Mouse (Mus musculus) heart, postnatal 0 days (tissue): Measurements from ENCODE around the gene Atxn1. TPM values are rescaled to one million over a fixed set of nuclear protein-coding genes. Genes with fewer than 3 reads are reported as not detected.
A peak's percentile ranks its signal among the peaks of the same experiment; 100 is the strongest.

ENCODE experiments used
- ATAC-seq: fragments of 200-750 bp; cut with Nextera tagmentation; 2 replicates; pipeline ENCODE4 v1.8.0; 2017; ENCODE audit warnings: low read depth, moderate number of reproducible peaks, moderate library complexity; ENCODE audit not compliant: insufficient read depth
- DNase-seq: peaks from one replicate; pipeline ENCODE4 v3.0.0-alpha.2; 2016; ENCODE audit warnings: low spot score
- H3K27ac ChIP-seq: fragments of 300-500 bp; sonication (generic); 2 replicates; pipeline ENCODE4 v1.5.1; 2014; ENCODE audit warnings: low read depth, mild to moderate bottlenecking
- H3K27me3 ChIP-seq: fragments of 300-500 bp; sonication (generic); 2 replicates; pipeline ENCODE4 v1.6.1; 2014; ENCODE audit warnings: low read length, mixed read lengths; ENCODE audit not compliant: control insufficient read depth, insufficient read depth
- H3K36me3 ChIP-seq: fragments of 300-500 bp; sonication (generic); replicated peaks from 2 replicates; pipeline ENCODE4 v1.6.1; 2014; ENCODE audit warnings: low read length, mixed read lengths; ENCODE audit not compliant: control insufficient read depth, insufficient read depth
- H3K4me1 ChIP-seq: fragments of 300-500 bp; sonication (generic); 2 replicates; pipeline ENCODE4 v1.6.1; 2014; ENCODE audit warnings: antibody characterized with exemption; ENCODE audit not compliant: control insufficient read depth, insufficient read depth
- H3K4me2 ChIP-seq: fragments of 300-500 bp; sonication (generic); 2 replicates; pipeline ENCODE4 v1.6.1; 2014; ENCODE audit warnings: low read depth, mild to moderate bottlenecking, low read length, moderate library complexity
- H3K4me3 ChIP-seq: fragments of 300-500 bp; sonication (generic); 2 replicates; pipeline ENCODE4 v1.5.1; 2014; ENCODE audit warnings: low read depth, low read length
- H3K9ac ChIP-seq: fragments of 300-500 bp; sonication (generic); replicated peaks from 2 replicates; pipeline ENCODE4 v1.6.1; 2014; ENCODE audit warnings: low read depth, low read length, mixed read lengths
- H3K9me3 ChIP-seq: fragments of 300-500 bp; sonication (generic); replicated peaks from 2 replicates; pipeline ENCODE4 v1.6.1; 2016; ENCODE audit warnings: low read length; ENCODE audit not compliant: control insufficient read depth
- CTCF ChIP-seq: IDR thresholded peaks from 2 replicates; pipeline ENCODE4 v1.5.1; 2016; ENCODE audit warnings: antibody characterized with exemption, control low read depth, low read depth
- EP300 ChIP-seq: IDR thresholded peaks from 2 replicates; pipeline ENCODE4 v1.6.1; 2016; ENCODE audit warnings: antibody characterized with exemption, low read depth
- WGBS: fragments of 180-500 bp; shearing (Covaris S2); extraction: QIAGEN DNeasy Blood & Tissue Kit; methylation state at CpG from one replicate; pipeline ENCODE4 v1.1.7; 2014; 5-methylcytosine and 5-hydroxymethylcytosine counted together
- polyA plus RNA-seq: library from polyadenylated mRNA; unstranded; fragments of >200 nt; fragmentation: Nextera tagmentation; extraction: Ambion mirVana; gene quantifications from 2 replicates; pipeline ENCODE4 v1.2.1, GENCODE M21; 2015
- total RNA-seq: library from RNA; depleted of rRNA; stranded (reverse); fragments of >200 nt; gene quantifications from 2 replicates; pipeline ENCODE4 v1.2.3, GENCODE M21; 2014; ENCODE audit warnings: low replicate concordance

Atxn1 gene
- total and polyA plus RNA-seq, 2 experiments from 2014 or later: 10.3 to 15.0 TPM

DNA sequence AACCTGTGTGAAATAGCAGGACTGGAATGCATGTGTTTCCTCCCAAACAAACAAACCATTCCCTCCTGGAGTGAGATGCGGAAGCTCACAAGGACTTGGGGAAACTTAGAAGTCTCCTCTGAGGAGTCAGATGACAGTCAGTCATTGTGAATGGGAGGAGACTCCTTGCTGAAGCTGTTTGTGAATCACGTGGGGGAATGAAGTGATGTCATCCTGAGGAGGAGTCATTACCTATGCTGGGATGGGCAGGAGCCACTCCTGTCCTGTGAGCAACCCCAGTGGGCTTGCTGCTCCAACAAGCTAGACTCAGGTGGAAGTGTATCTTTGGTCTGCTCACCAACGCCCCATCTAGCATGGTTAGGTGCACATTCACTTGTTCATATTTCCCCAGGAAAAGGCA lies 246.0 kb downstream of the Atxn1 start:
- H3K9me3 ChIP-seq: no peaks in the 10 kb centered on the region
- no peak for TF ChIP-seq EP300
- TF ChIP-seq CTCF: no peak
- no peaks in the 10 kb centered on the region for H3K36me3 ChIP-seq
- WGBS: 55% methylated on average over 3 of the region's 3 CpGs
- no peaks in the 10 kb centered on the region for H3K27me3 ChIP-seq
- H3K9ac ChIP-seq: no peak overlapping the region
- H3K27ac ChIP-seq: no peak overlapping the region
- no peak for ATAC-seq
- no peak for DNase-seq
- H3K4me3 ChIP-seq: no peak overlapping the region
- H3K4me2 ChIP-seq: no peak overlapping the region
- peaks cover 23% of the 10 kb centered on the region for H3K4me1 ChIP-seq

DNA sequence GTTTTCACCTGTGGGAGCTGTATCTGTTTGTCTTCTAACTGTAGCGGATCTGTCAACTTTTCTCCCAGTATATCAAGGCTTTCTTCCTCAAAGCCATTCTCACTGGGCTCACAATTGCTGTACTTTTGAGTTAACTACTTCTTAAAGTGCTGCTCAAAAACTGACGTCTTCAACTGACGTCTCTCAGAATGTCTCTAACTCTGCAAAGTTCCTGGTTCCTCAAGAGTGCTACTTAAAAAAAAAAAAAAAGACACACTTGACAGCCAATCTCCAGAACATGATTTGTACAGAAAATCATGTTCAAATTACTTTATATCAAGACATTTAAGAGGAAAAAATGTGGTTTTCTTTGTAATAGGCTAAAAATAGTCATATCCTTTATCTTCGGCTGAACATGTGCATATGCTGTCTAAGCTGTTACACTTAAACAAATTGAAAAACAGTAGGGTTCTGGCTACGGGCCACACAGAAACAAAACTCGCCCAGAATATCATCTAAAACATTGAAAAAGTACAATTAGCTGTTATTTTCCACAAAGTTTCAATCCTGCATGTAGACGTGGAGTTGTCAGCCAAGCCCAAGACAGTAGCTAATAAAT lies 249.1 kb downstream of the Atxn1 start:
- Histone ChIP-seq H3K4me3 (no peak overlapping the region), H3K36me3 (no peaks in the 10 kb centered on the region), H3K9ac (no peak overlapping the region), H3K4me2 (no peak overlapping the region), H3K27ac (no peak overlapping the region), H3K9me3 (no peaks in the 10 kb centered on the region), H3K27me3 (no peaks in the 10 kb centered on the region), H3K4me1 (peaks cover 10% of the 10 kb centered on the region)
- TF ChIP-seq EP300 (no peak), CTCF (no peak)
- WGBS: 52% methylated on average over 7 of the region's 7 CpGs
- ATAC-seq (no peak), DNase-seq (no peak)

DNA sequence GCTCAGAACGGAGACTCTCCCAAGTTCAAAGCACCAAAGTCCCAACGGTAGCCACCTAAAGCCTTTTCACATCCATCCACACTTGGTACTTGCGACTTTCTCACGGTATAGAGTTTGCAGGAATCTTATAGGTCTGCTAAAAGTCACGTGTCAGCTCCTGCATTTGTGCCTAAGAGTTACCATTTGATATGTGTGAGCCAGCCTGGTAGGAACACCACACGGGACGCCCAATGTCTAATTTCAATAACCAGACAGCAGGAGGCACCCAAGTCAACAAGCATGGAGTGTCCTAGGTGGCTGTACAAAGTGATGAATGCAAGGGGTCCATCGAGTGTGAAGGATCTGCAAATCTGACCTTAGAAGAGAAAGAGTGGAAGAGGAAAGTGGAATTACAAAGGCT lies 254.8 kb downstream of the Atxn1 start:
- H3K27ac ChIP-seq: no peak overlapping the region
- TF ChIP-seq EP300 (no peak), CTCF (peak; percentile 25; the same call in 1 of the 2 replicates)
- WGBS: 72% methylated on average over 8 of the region's 8 CpGs
- H3K4me3 ChIP-seq: no peak overlapping the region
- peaks cover 14% of the 10 kb centered on the region for H3K4me1 ChIP-seq
- ATAC-seq (no peak), DNase-seq (no peak)
- no peak overlapping the region for H3K9ac ChIP-seq
- no peaks in the 10 kb centered on the region for H3K27me3 ChIP-seq
- no peaks in the 10 kb centered on the region for H3K9me3 ChIP-seq
- no peak overlapping the region; the same call in 1 of the 2 replicates for H3K4me2 ChIP-seq
- H3K36me3 ChIP-seq: no peaks in the 10 kb centered on the region

DNA sequence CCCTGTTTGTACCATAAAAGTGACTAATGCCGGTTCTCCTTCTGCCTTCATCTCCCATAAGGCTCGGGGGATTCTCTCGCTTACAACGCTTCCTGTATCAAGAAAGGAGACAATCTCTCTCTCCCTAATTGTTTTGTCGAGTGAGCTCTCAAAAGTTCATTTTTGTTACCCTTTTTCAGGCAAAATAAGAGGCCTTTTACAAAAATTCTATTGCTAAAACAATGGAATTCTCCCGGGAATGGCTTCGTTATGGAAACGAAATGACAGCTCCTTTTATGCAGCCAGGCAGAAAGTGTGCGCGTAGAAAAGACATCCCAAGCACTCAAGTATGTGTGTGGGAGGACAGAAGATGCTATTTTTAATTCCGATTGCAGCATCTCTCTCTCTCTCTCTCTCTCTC lies 255.4 kb downstream of the Atxn1 start:
- H3K9ac ChIP-seq: no peak overlapping the region
- H3K27me3 ChIP-seq: no peaks in the 10 kb centered on the region
- 30% methylated on average over 11 of the region's 11 CpGs for WGBS
- ATAC-seq (no peak), DNase-seq (peak; percentile 61)
- H3K27ac ChIP-seq: peak overlapping the region; percentile 39; the same call in 1 of the 2 replicates
- TF ChIP-seq EP300: no peak
- no peaks in the 10 kb centered on the region for H3K36me3 ChIP-seq
- no peaks in the 10 kb centered on the region for H3K9me3 ChIP-seq
- peak overlapping the region; percentile 37 for H3K4me2 ChIP-seq
- 0 out of 2 replicates have a peak, but pooled peaks cover 9% of the 10 kb centered on the region for H3K4me1 ChIP-seq
- H3K4me3 ChIP-seq: no peak overlapping the region

DNA sequence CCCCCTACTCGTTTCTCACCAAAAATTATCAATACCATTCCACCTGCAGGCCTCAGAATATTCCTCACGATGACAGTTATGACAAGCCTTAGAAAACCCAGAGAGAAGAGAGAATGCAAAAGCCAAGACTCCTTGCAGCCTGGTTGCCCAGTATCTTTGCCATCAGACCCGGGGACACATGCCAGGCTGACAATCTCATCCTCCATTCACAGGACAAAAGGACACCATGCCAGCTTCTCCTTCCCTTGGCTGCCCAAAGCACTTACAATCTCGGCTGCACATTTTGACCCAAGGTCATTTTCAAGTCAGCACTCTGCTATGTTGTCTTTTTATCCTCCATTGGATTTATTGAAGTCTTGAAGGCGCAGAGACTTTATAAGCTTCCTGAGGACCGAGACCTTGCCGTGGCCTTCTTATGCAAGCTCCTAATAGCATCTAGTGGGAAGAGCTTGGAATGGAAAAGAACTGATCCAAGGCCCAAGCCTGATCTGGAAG lies 263.5 kb downstream of the Atxn1 start:
- no peak overlapping the region for H3K4me2 ChIP-seq
- no peak overlapping the region for H3K4me3 ChIP-seq
- WGBS: 57% methylated on average over 7 of the region's 7 CpGs
- ATAC-seq: no peak
- peaks cover 12% of the 10 kb centered on the region for H3K4me1 ChIP-seq
- H3K9me3 ChIP-seq: no peaks in the 10 kb centered on the region
- no peak overlapping the region for H3K27ac ChIP-seq
- H3K27me3 ChIP-seq: no peaks in the 10 kb centered on the region
- no peak for DNase-seq
- no peaks in the 10 kb centered on the region for H3K36me3 ChIP-seq
- no peak for TF ChIP-seq CTCF
- TF ChIP-seq EP300: no peak
- no peak overlapping the region for H3K9ac ChIP-seq

DNA sequence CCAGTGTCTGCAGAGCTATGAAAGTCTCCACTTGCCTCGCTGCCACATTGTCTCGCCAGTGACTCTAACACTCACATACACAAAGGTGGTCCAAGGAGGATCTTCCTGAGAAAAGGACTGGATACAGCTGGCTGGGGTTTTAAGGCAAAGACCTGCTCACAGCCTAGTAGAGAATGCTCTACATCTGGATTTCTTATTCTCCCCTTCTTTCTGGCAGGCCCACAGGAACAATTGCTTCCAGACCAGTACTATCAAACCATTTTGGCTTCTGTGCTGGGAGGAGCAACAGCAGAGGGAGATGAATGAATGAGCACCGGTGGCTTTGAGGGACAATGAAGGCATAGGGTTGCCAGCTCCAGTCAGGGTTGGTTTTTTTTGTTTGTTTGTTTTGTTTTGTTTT lies 265.8 kb downstream of the Atxn1 start:
- WGBS: 73% methylated on average over 3 of the region's 3 CpGs
- H3K4me1 ChIP-seq: peaks cover 12% of the 10 kb centered on the region
- H3K9me3 ChIP-seq: no peaks in the 10 kb centered on the region
- TF ChIP-seq CTCF: no peak
- no peak for TF ChIP-seq EP300
- H3K27ac ChIP-seq: no peak overlapping the region
- no peak overlapping the region for H3K4me2 ChIP-seq
- no peak overlapping the region for H3K9ac ChIP-seq
- no peaks in the 10 kb centered on the region for H3K36me3 ChIP-seq
- DNase-seq (no peak), ATAC-seq (no peak)
- no peak overlapping the region for H3K4me3 ChIP-seq
- no peaks in the 10 kb centered on the region for H3K27me3 ChIP-seq
